8 mouse cellular contexts compared by ENCODE assay signal in genomic region chr11:56862649-56863048, GRCm38 (mm10).
DNase-seq lines count a peak whose midpoint lies in the region; ATAC-seq and TF ChIP-seq lines count a peak whose summit lies in the region.

No protein-coding gene starts in this region.

- no peak overlapping the region for H3K9ac ChIP-seq in forebrain, embryonic 16.5 days (replicated peaks; ENCODE audit: low read depth, low read length)
- H3K9ac ChIP-seq in heart, embryonic 15.5 days = no peak overlapping the region
- H3K9ac ChIP-seq in neural tube, embryonic 15.5 days (replicated peaks) = no peak overlapping the region

- no peaks in the 10 kb centered on the region for H3K9me3 ChIP-seq in forebrain, embryonic 16.5 days (ENCODE audit: control insufficient read depth, low read length)
- H3K9me3 ChIP-seq in forebrain, embryonic 10.5 days = no peaks in the 10 kb centered on the region
- H3K9me3 ChIP-seq in heart, embryonic 15.5 days (replicated peaks) = no peaks in the 10 kb centered on the region
- no peaks in the 10 kb centered on the region for H3K9me3 ChIP-seq in neural tube, embryonic 15.5 days (replicated peaks)

- ATAC-seq in forebrain, embryonic 16.5 days = 0 out of 2 replicates have a peak, but pooled peaks have one; percentile 28
- peak; percentile 87 for ATAC-seq in heart, embryonic 15.5 days (replicated peaks; ENCODE audit: insufficient number of reproducible peaks, insufficient read depth, low FRiP score, low read depth)
- ATAC-seq in neural tube, embryonic 15.5 days (ENCODE audit: low FRiP score) = no peak
- ATAC-seq in granulocyte monocyte progenitor cell, adult 5-6 weeks (replicated peaks; ENCODE audit: poor library complexity, severe bottlenecking) = no peak

- 60% methylated on average over 4 of the region's 4 CpGs for WGBS in forebrain, embryonic 16.5 days
- WGBS in forebrain, embryonic 10.5 days = 91% methylated on average over 4 of the region's 4 CpGs
- 5% methylated on average over 4 of the region's 4 CpGs for WGBS in heart, embryonic 15.5 days
- 73% methylated on average over 4 of the region's 4 CpGs for WGBS in neural tube, embryonic 15.5 days

- DNase-seq in forebrain, embryonic 10.5 days (ENCODE audit: extremely low spot score, low spot score) = no peak
- peak; percentile 99 for DNase-seq in NIH3T3 (ENCODE audit: low read depth)
- peak; percentile 12 to 25 for DNase-seq in left cerebral cortex, adult 2 months (ENCODE audit: extremely low spot score in 1 of 2, low spot score in 2 of 2)
- peak; percentile 51 for DNase-seq in right cerebral cortex, postnatal 14 days

- no peak overlapping the region for H3K4me3 ChIP-seq in forebrain, embryonic 16.5 days (replicated peaks; ENCODE audit: low read length)
- no peak overlapping the region for H3K4me3 ChIP-seq in forebrain, embryonic 10.5 days
- H3K4me3 ChIP-seq in heart, embryonic 15.5 days = no peak overlapping the region
- H3K4me3 ChIP-seq in left cerebral cortex, adult 2 months = no peak overlapping the region
- H3K4me3 ChIP-seq in neural tube, embryonic 15.5 days (replicated peaks) = no peak overlapping the region

- intact Hi-C loops in left cerebral cortex, adult 2 months (cut with DNase I) = no loop called here

- 0 out of 2 replicates have a peak, but pooled peaks cover 3% of the 10 kb centered on the region for H3K4me1 ChIP-seq in forebrain, embryonic 16.5 days (replicated peaks; ENCODE audit: control insufficient read depth, insufficient read depth, low read length)
- H3K4me1 ChIP-seq in forebrain, embryonic 10.5 days = no peaks in the 10 kb centered on the region
- peaks cover 10% of the 10 kb centered on the region for H3K4me1 ChIP-seq in heart, embryonic 15.5 days (replicated peaks)
- H3K4me1 ChIP-seq in neural tube, embryonic 15.5 days = no peaks in the 10 kb centered on the region

- no peak overlapping the region for H3K27ac ChIP-seq in forebrain, embryonic 16.5 days (ENCODE audit: low read length)
- no peak overlapping the region for H3K27ac ChIP-seq in forebrain, embryonic 10.5 days
- H3K27ac ChIP-seq in heart, embryonic 15.5 days = peak overlapping the region; percentile 75
- no peak overlapping the region for H3K27ac ChIP-seq in left cerebral cortex, adult 2 months
- H3K27ac ChIP-seq in neural tube, embryonic 15.5 days (replicated peaks) = no peak overlapping the region

- H3K27me3 ChIP-seq in forebrain, embryonic 16.5 days (replicated peaks; ENCODE audit: control insufficient read depth, insufficient read depth, low read length) = no peaks in the 10 kb centered on the region
- no peaks in the 10 kb centered on the region for H3K27me3 ChIP-seq in forebrain, embryonic 10.5 days (ENCODE audit: poor library complexity, severe bottlenecking)
- no peaks in the 10 kb centered on the region for H3K27me3 ChIP-seq in heart, embryonic 15.5 days
- no peaks in the 10 kb centered on the region for H3K27me3 ChIP-seq in neural tube, embryonic 15.5 days (replicated peaks)

- no peaks in the 10 kb centered on the region for H3K36me3 ChIP-seq in forebrain, embryonic 16.5 days (ENCODE audit: control insufficient read depth, insufficient read depth)
- H3K36me3 ChIP-seq in forebrain, embryonic 10.5 days (replicated peaks) = no peaks in the 10 kb centered on the region
- H3K36me3 ChIP-seq in heart, embryonic 15.5 days = no peaks in the 10 kb centered on the region
- H3K36me3 ChIP-seq in neural tube, embryonic 15.5 days = no peaks in the 10 kb centered on the region

- TF ChIP-seq CTCF in left cerebral cortex, adult 2 months (IDR thresholded peaks at IDR 0.05) = no peak

- no peak overlapping the region for H3K4me2 ChIP-seq in forebrain, embryonic 16.5 days (ENCODE audit: low read length)
- peak overlapping the region; percentile 5; the same call in 1 of the 2 replicates for H3K4me2 ChIP-seq in heart, embryonic 15.5 days
- H3K4me2 ChIP-seq in neural tube, embryonic 15.5 days = no peak overlapping the region

Comparison
In these comparisons a context has a peak if more than half of its experiments do, and no peak if none do; other contexts are left out.
1. ATAC-seq: peak in forebrain, embryonic 16.5 days (single experiment) and heart, embryonic 15.5 days (single experiment); none in neural tube, embryonic 15.5 days (single experiment) and granulocyte monocyte progenitor cell, adult 5-6 weeks (single experiment).